Mouse (Mus musculus): ENCODE measurements at regions not wholly inside any gene's neighbourhood (a gene's known extent, or its start where the extent isn't known, plus 50 kb on each side); places are given as distances from the start of the nearest gene placed in this dataset.

GRCm38 (mm10) chr14:25044106-25044505 is 414.9 kb upstream of the Zmiz1 start:
- no peaks in the 10 kb centered on the region for H3K4me1 ChIP-seq (ENCODE audit: control insufficient read depth, insufficient read depth)
- H3K27me3 ChIP-seq (ENCODE audit: control insufficient read depth, insufficient read depth, low read length) = no peaks in the 10 kb centered on the region
- TF ChIP-seq CTCF (IDR thresholded peaks at IDR 0.05; ENCODE audit: low read depth) (no peak), EP300 (IDR thresholded peaks at IDR 0.05; ENCODE audit: low read depth) (no peak)
- H3K9ac ChIP-seq (replicated peaks; ENCODE audit: low read depth, low read length) = no peak overlapping the region
- WGBS = 91% methylated on average over 13 of the region's 13 CpGs
- no peak for DNase-seq (ENCODE audit: low spot score)
- H3K36me3 ChIP-seq (replicated peaks; ENCODE audit: control insufficient read depth, insufficient read depth, low read length) = no peaks in the 10 kb centered on the region
- H3K27ac ChIP-seq (ENCODE audit: low read depth) = no peak overlapping the region
- no peak for ATAC-seq (ENCODE audit: insufficient read depth, low read depth)
- no peak overlapping the region for H3K4me2 ChIP-seq (ENCODE audit: low read depth, low read length)
- no peak overlapping the region for H3K4me3 ChIP-seq (ENCODE audit: low read depth, low read length)
- H3K9me3 ChIP-seq (replicated peaks; ENCODE audit: control insufficient read depth, low read length) = no peaks in the 10 kb centered on the region

- Histone ChIP-seq H3K9ac (replicated peaks; ENCODE audit: low read depth, low read length) (no peak overlapping the region), H3K27ac (ENCODE audit: low read depth) (no peak overlapping the region), H3K9me3 (replicated peaks; ENCODE audit: control insufficient read depth, low read length) (no peaks in the 10 kb centered on the region), H3K27me3 (ENCODE audit: control insufficient read depth, insufficient read depth, low read length) (no peaks in the 10 kb centered on the region), H3K36me3 (replicated peaks; ENCODE audit: control insufficient read depth, insufficient read depth, low read length) (no peaks in the 10 kb centered on the region), H3K4me3 (ENCODE audit: low read depth, low read length) (no peak overlapping the region), H3K4me2 (ENCODE audit: low read depth, low read length) (no peak overlapping the region), H3K4me1 (ENCODE audit: control insufficient read depth, insufficient read depth) (no peaks in the 10 kb centered on the region)
- TF ChIP-seq CTCF (IDR thresholded peaks at IDR 0.05; ENCODE audit: low read depth) = no peak
- TF ChIP-seq EP300 (IDR thresholded peaks at IDR 0.05; ENCODE audit: low read depth) = no peak
- WGBS = 59% methylated on average over 7 of the region's 7 CpGs
- ATAC-seq (ENCODE audit: insufficient read depth, low read depth) (no peak), DNase-seq (ENCODE audit: low spot score) (no peak)
Measured at GRCm38 (mm10) chr14:25044867-25045266, 414.1 kb upstream of the Zmiz1 start.

GRCm38 (mm10) chr14:25050674-25051251 is 408.2 kb upstream of the Zmiz1 start:
- no peak for DNase-seq (ENCODE audit: low spot score)
- TF ChIP-seq CTCF (IDR thresholded peaks at IDR 0.05; ENCODE audit: low read depth) (no peak), EP300 (IDR thresholded peaks at IDR 0.05; ENCODE audit: low read depth) (no peak)
- 55% methylated on average over 12 of the region's 12 CpGs for WGBS
- H3K9me3 ChIP-seq (replicated peaks; ENCODE audit: control insufficient read depth, low read length) = no peaks in the 10 kb centered on the region
- H3K36me3 ChIP-seq (replicated peaks; ENCODE audit: control insufficient read depth, insufficient read depth, low read length) = no peaks in the 10 kb centered on the region
- H3K4me1 ChIP-seq (ENCODE audit: control insufficient read depth, insufficient read depth) = no peaks in the 10 kb centered on the region
- H3K27ac ChIP-seq (ENCODE audit: low read depth) = no peak overlapping the region
- H3K9ac ChIP-seq (replicated peaks; ENCODE audit: low read depth, low read length) = no peak overlapping the region
- no peak overlapping the region for H3K4me3 ChIP-seq (ENCODE audit: low read depth, low read length)
- ATAC-seq (ENCODE audit: insufficient read depth, low read depth) = no peak
- no peak overlapping the region for H3K4me2 ChIP-seq (ENCODE audit: low read depth, low read length)
- 0 out of 2 replicates have a peak, but pooled peaks cover 2% of the 10 kb centered on the region for H3K27me3 ChIP-seq (ENCODE audit: control insufficient read depth, insufficient read depth, low read length)

- Histone ChIP-seq H3K4me3 (ENCODE audit: low read depth, low read length) (no peak overlapping the region), H3K9me3 (replicated peaks; ENCODE audit: control insufficient read depth, low read length) (no peaks in the 10 kb centered on the region), H3K9ac (replicated peaks; ENCODE audit: low read depth, low read length) (no peak overlapping the region), H3K36me3 (replicated peaks; ENCODE audit: control insufficient read depth, insufficient read depth, low read length) (no peaks in the 10 kb centered on the region), H3K4me1 (ENCODE audit: control insufficient read depth, insufficient read depth) (no peaks in the 10 kb centered on the region), H3K27ac (ENCODE audit: low read depth) (no peak overlapping the region), H3K27me3 (ENCODE audit: control insufficient read depth, insufficient read depth, low read length) (0 out of 2 replicates have a peak, but pooled peaks cover 2% of the 10 kb centered on the region), H3K4me2 (ENCODE audit: low read depth, low read length) (no peak overlapping the region)
- DNase-seq (ENCODE audit: low spot score) (no peak), ATAC-seq (ENCODE audit: insufficient read depth, low read depth) (no peak)
- no peak for TF ChIP-seq CTCF (IDR thresholded peaks at IDR 0.05; ENCODE audit: low read depth)
- no peak for TF ChIP-seq EP300 (IDR thresholded peaks at IDR 0.05; ENCODE audit: low read depth)
- WGBS = 64% methylated on average over 9 of the region's 9 CpGs
Measured at GRCm38 (mm10) chr14:25052175-25052574, 406.8 kb upstream of the Zmiz1 start.

- H3K9me3 ChIP-seq (replicated peaks; ENCODE audit: control insufficient read depth, low read length) = no peaks in the 10 kb centered on the region
- H3K4me2 ChIP-seq (ENCODE audit: low read depth, low read length) = no peak overlapping the region
- DNase-seq (ENCODE audit: low spot score) (no peak), ATAC-seq (ENCODE audit: insufficient read depth, low read depth) (no peak)
- H3K4me1 ChIP-seq (ENCODE audit: control insufficient read depth, insufficient read depth) = 0 out of 2 replicates have a peak, but pooled peaks cover 7% of the 10 kb centered on the region
- H3K27ac ChIP-seq (ENCODE audit: low read depth) = no peak overlapping the region
- TF ChIP-seq CTCF (IDR thresholded peaks at IDR 0.05; ENCODE audit: low read depth) (no peak), EP300 (IDR thresholded peaks at IDR 0.05; ENCODE audit: low read depth) (no peak)
- no peak overlapping the region for H3K9ac ChIP-seq (replicated peaks; ENCODE audit: low read depth, low read length)
- 77% methylated on average over 7 of the region's 7 CpGs for WGBS
- H3K27me3 ChIP-seq (ENCODE audit: control insufficient read depth, insufficient read depth, low read length) = no peaks in the 10 kb centered on the region
- no peak overlapping the region for H3K4me3 ChIP-seq (ENCODE audit: low read depth, low read length)
- H3K36me3 ChIP-seq (replicated peaks; ENCODE audit: control insufficient read depth, insufficient read depth, low read length) = no peaks in the 10 kb centered on the region
Measured at GRCm38 (mm10) chr14:25059351-25059750, 399.6 kb upstream of the Zmiz1 start.

GRCm38 (mm10) chr14:25060285-25060684 is 398.7 kb upstream of the Zmiz1 start:
- Histone ChIP-seq H3K36me3 (replicated peaks; ENCODE audit: control insufficient read depth, insufficient read depth, low read length) (no peaks in the 10 kb centered on the region), H3K9ac (replicated peaks; ENCODE audit: low read depth, low read length) (no peak overlapping the region), H3K9me3 (replicated peaks; ENCODE audit: control insufficient read depth, low read length) (no peaks in the 10 kb centered on the region), H3K27ac (ENCODE audit: low read depth) (no peak overlapping the region), H3K4me3 (ENCODE audit: low read depth, low read length) (no peak overlapping the region), H3K27me3 (ENCODE audit: control insufficient read depth, insufficient read depth, low read length) (no peaks in the 10 kb centered on the region), H3K4me1 (ENCODE audit: control insufficient read depth, insufficient read depth) (0 out of 2 replicates have a peak, but pooled peaks cover 7% of the 10 kb centered on the region), H3K4me2 (ENCODE audit: low read depth, low read length) (no peak overlapping the region)
- no peak for DNase-seq (ENCODE audit: low spot score)
- no peak for TF ChIP-seq CTCF (IDR thresholded peaks at IDR 0.05; ENCODE audit: low read depth)
- no peak for TF ChIP-seq EP300 (IDR thresholded peaks at IDR 0.05; ENCODE audit: low read depth)
- no peak for ATAC-seq (ENCODE audit: insufficient read depth, low read depth)
- WGBS = 69% methylated on average over 7 of the region's 7 CpGs
